Mouse (Mus musculus): Measurements from ENCODE around the gene Dnajb12. TPM values are rescaled to one million over a fixed set of nuclear protein-coding genes. Genes with fewer than 3 reads are reported as not detected.
"Not testable (repeated sequence)": the region's sequence is repeated elsewhere in the genome, so short reads cannot be mapped to it uniquely, and the experiment has no call there.

Gene Dnajb12
- total and polyA plus RNA-seq, 3 experiments: 56.0 to 67.3 (median 63.9) TPM

- no peak for DNase-seq
These were observed 9.3 kb upstream of the Dnajb12 start for GRCm38 (mm10) chr10:59870038-59870437.

GRCm38 (mm10) chr10:59872651-59873050 is 6.7 kb upstream of the Dnajb12 start:
- DNase-seq: not testable (repeated sequence)

GRCm38 (mm10) chr10:59873206-59873605 is 6.2 kb upstream of the Dnajb12 start:
- DNase-seq: no peak

- no peak for DNase-seq
These were observed 5.7 kb upstream of the Dnajb12 start for GRCm38 (mm10) chr10:59873613-59874012.

GRCm38 (mm10) chr10:59875396-59875795 is 4.0 kb upstream of the Dnajb12 start:
- DNase-seq: no peak

- not testable (repeated sequence) for DNase-seq
These were observed 2.7 kb upstream of the Dnajb12 start for GRCm38 (mm10) chr10:59876698-59877097.

GRCm38 (mm10) chr10:59877421-59878117 is 1.8 kb upstream of the Dnajb12 start:
- no peak for DNase-seq

GRCm38 (mm10) chr10:59878823-59879222 is 533 bp upstream of the Dnajb12 start:
- DNase-seq: no peak

GRCm38 (mm10) chr10:59880029-59880386 is 652 bp downstream of the Dnajb12 start:
- DNase-seq: no peak

- no peak for DNase-seq
These were observed 1.5 kb downstream of the Dnajb12 start for GRCm38 (mm10) chr10:59880837-59881236.

- peak; percentile 71 for DNase-seq
These were observed 5.2 kb downstream of the Dnajb12 start for GRCm38 (mm10) chr10:59884327-59885173.

- DNase-seq: no peak
These were observed 6.1 kb downstream of the Dnajb12 start for GRCm38 (mm10) chr10:59885174-59886080.

GRCm38 (mm10) chr10:59886081-59886466 is 6.7 kb downstream of the Dnajb12 start:
- no peak for DNase-seq

- no peak for DNase-seq
These were observed 8.1 kb downstream of the Dnajb12 start for GRCm38 (mm10) chr10:59887432-59887831.

GRCm38 (mm10) chr10:59889339-59889738 is 10.0 kb downstream of the Dnajb12 start:
- DNase-seq: no peak

- no peak for DNase-seq
These were observed 10.8 kb downstream of the Dnajb12 start for GRCm38 (mm10) chr10:59889953-59890751.

- DNase-seq: peak; percentile 69
These were observed 13.6 kb downstream of the Dnajb12 start for GRCm38 (mm10) chr10:59892977-59893376.

- DNase-seq: peak; percentile 89
These were observed 15.2 kb downstream of the Dnajb12 start for GRCm38 (mm10) chr10:59894251-59895160.

- no peak for DNase-seq
These were observed 16.3 kb downstream of the Dnajb12 start for GRCm38 (mm10) chr10:59895460-59896186.

GRCm38 (mm10) chr10:59896211-59896610 is 16.9 kb downstream of the Dnajb12 start:
- no peak for DNase-seq
